Mouse (Mus musculus) natural killer cell, adult 2 months (primary cell): ENCODE measurements around the gene Snx27.
A peak's percentile ranks its signal among the peaks of the same experiment; 100 is the strongest.

Experiments used
- DNase-seq, 2 experiments: peaks; one replicate each; pipeline ENCODE4 v3.0.0; 2022; ENCODE audit warnings: low spot score in 2 of 2

Snx27 gene

DNA sequence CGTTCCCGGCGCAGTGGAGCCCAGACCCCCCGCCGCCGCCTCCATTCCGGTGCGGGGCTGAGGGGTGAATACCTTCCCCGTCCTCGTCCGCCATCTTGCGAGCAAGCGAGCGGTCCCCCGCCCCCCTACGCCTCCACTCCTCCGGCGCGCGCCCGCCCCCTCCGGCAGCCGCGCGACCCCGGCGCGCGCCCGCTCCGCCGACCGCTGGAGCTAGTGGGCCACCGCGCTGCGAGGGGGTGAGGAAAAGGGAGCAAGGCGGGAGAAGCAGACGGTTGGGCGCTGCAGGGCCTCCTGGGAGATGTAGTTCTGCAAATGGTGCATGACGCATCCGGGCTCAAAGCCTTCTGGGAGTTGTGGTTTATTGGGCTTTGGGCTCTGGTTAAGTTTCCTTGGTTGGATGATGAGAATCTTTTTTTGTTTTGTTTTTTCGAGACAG is at the start of gene Snx27:
Gene Snx27, minus strand, starts transcription at position 261 of the 436 bp plus-strand sequence.
- peak; percentile 72 to 78 for DNase-seq

DNA sequence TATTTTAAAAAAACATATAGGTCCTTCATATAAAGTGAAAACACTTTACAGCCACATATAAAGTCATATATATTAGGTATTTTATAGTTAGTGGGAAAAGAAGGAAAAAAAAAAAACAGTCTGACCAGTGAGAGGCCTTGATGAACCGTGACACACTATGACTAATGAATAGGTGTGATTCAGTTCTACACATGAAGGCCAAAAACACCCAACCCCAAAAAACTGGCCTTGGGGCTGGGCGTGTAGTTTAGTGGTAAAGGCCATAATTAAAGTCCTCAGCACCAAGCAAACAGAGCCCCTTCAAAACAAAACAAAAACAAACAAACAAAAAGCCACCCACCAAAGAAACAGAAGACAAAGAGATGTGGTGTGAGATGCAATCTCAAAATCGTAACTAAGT is 47.4 kb upstream of the Snx27 start:
- DNase-seq: no peak

DNA sequence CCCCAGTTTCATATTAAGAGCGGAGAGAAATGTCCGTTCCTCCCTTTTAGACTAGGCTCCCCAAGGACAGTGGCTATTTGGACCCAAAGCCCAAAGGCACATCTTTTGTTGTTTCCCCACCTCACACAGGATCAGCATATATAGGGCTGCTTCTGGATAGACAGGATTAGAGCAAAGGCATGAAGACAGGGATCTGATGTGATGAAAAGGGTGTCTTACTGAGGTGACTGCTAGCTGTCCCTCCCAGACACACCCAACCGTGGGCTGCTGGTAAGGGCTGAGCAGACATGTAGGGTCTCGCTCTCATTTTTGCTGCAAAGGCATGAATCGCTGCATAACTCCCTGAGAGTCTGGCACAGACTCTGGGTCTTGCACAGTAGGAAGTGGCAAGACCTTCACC is 46.2 kb upstream of the Snx27 start:
- DNase-seq: no peak

DNA sequence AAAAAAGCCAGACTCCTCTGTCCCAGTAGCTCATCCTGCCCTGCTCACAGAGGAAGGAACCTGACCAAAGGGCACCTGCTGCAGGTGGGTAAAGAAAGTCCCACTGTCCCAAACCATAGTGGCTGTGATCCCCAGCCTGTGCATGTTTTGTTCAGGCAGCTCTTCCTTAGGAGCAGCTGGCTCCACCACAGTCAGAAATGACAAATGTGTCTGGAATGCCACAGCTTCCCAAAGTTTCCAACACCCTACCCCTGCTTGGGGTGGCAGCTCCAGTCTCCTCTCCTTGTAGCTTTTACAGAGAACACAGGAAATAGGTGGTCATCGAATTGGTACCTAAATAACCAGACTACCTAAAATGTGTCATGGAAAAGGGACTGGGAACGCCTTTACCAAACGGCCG is 41.8 kb upstream of the Snx27 start:
- no peak for DNase-seq

DNA sequence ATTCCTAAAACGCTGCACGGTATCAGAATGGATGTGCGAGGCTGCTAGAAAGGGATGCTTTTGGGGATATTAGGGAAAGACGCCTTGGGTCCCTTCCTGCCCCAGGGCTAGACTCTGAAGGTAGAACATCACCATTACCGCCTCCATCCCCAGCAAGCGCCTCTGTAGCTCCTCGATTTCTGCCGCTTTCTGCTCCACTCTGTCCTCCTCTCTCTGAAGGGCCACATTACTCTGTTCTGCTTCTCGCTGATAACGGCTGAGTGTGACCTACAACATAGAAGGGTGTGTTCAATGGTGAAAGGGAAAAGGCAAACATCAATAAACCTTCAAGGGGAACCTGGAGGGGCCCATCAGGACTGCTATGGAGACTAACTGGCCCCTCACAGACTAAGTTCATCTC is 40.0 kb upstream of the Snx27 start:
- DNase-seq: no peak

DNA sequence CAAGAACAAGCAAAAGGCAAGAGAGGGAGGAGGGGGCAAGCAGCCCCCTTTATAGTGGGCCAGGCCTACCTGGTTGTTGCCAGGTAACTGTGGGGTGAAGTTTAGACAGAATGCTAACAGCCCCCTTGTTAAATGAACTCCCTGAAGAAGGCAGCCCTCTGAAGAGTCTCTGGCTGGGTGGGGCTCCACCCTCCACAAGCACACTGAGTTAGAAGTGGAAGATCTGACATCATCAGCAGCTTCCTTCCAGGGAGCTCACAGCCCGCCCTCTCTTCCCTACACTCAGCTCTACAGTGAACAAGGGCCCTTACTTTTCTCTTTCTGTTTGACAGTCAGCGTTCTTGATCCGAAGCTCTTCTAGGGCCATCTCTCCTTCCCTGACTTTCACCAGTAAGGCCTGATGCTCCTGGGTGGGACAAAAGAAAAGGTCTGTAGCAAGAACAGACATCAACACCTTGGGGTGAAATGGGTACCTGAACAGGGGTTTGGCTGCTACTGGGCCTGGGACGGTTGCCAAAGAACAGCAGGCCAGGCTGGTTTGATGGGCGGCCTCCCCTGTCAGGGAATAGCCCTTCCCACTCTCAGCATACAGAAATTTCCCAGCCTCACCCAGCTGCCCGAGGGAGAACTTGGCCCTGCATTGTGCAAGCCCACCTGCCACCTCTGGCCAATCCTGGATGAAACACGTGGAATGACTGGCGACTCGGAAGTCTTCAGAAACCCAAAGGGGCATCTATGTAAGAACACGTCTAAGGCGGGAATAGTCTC is 39.4 kb upstream of the Snx27 start:
- DNase-seq: no peak

DNA sequence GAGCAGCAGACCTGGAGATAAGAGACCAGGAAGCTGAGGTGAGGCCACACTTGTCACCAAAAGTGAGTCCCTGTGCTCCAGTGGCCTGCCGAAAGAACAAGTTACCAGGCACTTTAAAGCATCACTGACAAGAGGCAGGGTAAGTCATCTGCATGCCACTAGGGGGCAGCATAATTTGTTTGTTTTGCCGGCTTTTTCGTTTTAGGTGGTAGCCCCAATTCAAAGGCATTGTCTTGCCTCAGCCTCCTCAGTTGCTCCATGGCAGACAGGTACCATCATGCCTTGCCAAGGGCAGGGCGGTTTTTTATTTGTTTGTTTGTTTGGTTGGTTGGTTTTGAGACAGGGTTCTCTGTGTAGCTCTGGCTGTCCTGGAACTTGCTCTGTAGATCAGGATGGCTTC is 34.2 kb upstream of the Snx27 start:
- DNase-seq: peak; percentile 47 to 54

DNA sequence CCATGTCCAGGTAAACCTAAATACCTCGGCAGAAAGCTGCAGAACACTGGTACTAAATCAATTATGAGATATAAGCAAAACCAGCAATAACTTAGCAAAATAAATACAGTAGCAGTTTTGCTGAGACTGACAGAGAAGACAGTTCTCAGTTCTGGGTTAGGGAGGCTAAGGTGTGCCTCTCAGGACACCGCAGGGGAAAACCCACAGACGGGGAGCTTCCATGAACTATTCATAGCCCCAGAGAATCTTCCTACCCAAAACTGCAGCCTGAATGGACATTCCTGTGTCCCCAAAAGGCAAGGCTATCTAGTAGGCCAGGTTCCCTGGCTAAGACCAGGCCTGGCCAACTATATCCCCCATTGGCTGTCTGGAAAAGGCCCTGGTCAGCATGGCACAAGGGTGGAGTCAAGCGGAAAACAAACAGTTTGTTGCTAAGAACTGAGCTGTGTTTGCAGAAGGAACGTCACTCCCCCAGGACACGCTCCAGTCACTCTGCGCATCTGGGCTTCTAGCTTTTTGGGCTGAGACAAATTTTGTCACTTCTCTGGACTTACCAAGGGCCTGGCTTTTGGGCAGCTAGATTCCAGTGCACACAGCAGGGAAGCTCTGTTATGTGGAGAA is 30.9 kb upstream of the Snx27 start:
- no peak for DNase-seq

DNA sequence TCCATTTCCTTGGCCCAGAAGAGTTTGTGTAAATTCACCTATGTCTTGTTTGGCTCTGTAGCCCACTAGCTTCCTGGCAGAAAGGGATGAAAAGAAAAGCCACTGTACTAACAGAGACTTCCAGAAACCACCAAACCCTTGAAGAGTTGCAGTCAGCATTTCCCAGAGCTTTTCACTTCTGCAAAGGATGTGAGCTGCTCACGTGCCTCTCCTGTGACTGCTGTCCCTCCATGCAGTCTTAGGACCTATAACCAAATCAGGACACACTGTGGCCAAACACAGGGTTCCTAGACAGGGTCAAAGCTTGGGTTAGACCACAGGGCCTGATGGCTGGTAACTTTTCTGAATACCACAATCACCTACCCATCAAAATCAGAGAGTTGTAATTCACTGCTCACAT is 29.8 kb upstream of the Snx27 start:
- no peak for DNase-seq

DNA sequence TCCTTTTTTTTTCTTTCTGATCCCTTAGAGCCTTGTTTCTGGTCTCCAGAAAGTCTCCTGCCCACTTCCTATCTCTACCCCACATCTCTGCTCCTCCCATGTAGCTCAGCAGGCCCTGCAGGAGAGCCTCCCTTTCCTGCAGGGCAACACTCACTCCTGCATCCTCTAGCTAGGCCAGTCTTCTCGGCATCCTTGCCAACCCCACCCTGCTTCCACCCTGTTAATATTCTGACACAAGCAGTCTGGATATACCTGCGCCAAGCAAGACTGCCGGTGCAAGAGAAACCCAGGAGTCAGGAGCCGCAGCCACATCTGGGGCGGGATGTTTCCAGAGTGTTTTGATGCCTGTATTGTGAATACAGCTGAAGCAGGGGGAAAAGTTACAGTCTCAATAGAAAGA is 29.3 kb upstream of the Snx27 start:
- DNase-seq: no peak

DNA sequence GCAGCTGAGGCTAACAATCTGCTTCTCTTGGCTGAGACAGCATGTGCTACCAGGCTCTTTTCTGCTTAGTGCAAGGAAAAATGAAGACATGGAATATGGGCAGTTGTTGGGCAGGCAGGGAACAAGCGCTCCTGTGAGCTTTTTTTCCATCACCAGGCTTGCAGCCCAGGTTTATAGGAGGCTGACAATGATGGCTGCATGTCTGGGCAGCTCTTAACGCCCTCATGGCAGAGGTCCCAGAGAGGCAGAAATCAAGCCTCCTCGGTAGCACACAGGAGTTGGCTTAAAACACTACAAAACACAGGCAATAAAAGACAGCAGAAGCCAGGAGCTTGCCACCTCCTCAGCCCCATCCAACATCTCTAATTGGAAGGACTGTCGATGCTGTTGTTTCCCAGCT is 28.8 kb upstream of the Snx27 start:
- no peak for DNase-seq

DNA sequence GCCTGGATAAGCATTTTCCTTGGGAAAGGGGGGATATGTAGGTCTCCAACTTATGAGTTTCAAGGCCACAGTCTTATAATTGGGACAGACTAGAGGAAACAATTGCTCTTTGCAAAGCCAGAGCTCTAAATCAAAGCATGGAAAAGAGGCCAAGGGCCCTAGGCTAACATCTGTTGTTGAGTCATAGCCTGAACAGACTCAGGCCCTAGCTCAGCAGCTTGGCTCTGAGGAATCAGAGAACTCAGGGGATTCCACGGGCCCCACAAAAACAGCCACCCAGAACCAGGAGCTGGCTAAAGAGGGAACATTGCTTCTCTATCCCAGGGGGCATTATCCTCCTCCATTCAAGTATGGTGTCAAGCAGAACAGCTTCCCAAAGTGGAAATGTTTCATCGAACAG is 28.1 kb upstream of the Snx27 start:
- DNase-seq: no peak

DNA sequence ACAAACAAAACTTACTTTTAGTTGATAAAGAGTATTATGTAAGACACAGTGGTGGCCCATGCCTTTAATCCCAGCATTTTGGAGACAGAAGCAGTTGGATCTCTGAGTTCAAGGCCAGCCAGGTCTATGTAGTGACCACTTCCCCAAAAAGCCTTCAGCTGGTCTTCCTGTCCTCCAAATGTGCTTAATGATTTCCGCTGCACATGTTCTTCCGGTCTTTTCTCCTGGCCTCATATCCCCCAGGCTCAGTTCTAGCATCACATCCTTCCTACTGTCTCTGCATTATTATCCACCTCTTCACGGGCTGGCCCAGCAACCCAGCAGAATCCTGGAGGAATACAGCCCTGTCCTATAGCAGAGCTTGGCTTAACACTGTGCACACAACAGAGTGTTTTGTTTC is 27.1 kb upstream of the Snx27 start:
- DNase-seq: no peak

DNA sequence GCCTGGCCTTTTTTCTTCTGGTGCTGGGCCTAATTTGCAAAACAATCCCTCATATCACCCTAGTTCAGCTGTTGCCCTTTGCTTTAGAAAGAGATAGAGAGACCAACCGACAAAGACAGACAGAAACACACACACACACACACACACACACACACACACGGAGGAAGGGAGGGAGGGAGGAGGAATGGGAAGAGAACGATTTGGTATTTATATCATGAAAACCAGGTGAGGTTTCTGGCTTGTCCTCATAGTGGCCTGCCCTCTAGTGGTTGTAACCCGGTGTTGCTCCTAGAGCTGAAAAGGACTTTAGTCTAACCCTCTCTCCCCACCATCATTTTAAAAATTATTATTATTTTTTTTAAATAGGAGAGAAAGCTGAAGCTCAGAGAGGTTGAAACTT is 19.4 kb upstream of the Snx27 start:
- peak; percentile 33 to 43 for DNase-seq

DNA sequence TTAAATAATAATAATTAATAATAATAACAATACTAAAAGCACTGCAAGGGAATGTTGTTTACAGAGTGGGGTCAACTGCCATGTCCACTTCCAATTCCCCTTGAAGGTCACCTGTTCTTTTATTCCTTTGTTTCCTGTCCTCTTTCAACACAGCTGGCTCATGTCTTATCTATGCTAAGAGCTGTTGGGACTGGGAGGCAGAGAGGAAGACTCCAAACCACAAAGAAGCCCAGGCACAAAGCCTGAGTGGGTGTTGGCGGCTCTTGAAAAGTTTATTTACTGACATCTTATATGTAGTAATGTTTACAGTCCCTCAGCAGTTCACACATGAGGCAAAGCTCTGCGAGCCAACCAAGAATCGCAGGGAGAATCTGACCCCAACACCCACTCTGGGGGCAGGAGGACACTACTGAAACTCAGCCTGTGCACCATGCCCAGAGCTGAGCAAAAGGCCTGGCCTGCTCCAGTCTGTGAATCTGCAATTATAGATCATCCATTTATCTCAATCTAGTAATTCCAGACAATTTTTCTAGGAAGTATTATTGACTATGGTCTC is 14.8 kb upstream of the Snx27 start:
- no peak for DNase-seq

DNA sequence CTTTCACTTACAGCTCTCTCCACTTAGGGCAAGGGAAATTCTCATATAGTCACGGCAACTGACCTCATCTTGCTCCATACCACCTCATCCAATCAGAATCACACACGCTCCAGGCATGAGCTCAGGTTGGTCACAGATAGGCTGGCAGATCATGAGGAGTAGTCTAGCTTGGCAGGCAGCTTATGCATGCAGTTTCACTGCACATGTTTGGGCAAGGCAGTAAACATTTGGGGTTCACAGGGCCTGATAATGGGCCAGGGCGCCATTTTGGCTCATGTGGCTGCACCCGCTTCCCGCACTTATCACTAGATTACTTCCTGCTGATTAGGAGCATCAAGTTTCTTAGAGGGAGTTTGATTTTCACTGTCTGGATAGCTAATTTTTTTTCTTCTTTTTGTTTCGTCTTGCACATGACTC is 13.4 kb upstream of the Snx27 start:
- DNase-seq: no peak

DNA sequence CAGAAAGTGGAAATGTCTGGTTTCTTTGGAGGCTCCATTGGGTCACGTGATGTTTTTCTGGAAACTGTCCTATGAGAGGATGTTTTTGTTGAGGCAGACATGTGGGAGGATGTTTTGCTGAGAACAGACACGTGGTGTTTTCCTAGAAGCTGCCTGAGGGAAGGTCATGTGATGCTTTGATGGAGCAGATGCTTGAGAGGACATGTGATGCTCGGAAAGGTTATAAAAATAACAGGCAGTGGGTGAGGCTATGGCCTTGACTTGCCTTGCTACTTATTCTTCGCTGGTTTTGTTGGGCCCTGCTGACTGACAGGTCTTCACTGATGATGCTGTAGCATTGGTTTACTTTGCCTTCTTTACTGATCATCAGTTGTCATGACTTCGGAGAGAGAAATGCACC is 8.6 kb upstream of the Snx27 start:
- no peak for DNase-seq

DNA sequence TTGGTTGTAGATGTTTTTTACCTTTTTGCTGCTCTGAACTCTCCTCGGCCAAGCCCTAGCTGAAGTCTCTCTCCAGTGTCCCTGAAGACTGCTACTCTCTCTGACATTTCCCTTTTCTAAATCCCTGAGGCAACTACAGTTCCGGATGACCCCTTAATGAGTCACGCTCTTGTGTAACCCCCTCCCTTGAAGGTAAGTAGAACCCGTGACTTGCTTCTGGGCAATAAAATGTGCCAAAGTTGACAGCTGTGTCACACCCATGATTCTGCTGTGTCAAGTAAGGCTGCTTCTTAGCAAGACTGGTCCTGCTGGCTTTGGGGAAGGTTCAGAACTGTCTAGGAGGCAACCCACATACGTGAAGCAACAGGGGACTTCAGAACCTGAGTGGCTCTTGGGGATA is 5.4 kb upstream of the Snx27 start:
- no peak for DNase-seq

DNA sequence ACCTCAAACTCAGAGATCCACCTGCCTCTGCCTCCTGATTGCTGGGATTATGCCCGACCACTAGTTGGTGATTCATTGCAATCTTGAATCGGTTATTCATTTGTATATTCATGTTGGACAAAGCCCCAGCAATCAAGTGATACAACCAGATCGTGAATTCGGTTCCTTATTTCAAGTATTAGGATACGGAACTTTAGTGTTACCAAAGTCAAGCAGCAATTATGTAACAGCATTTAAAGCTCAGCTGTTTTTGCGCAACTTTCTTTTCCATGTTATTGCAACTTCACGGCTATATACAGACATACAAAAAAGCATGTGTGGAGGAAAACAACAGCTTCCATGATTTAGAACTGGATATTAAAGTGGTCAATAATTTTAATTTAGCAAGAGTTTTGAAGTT is 428 bp upstream of the Snx27 start:
- DNase-seq: no peak

DNA sequence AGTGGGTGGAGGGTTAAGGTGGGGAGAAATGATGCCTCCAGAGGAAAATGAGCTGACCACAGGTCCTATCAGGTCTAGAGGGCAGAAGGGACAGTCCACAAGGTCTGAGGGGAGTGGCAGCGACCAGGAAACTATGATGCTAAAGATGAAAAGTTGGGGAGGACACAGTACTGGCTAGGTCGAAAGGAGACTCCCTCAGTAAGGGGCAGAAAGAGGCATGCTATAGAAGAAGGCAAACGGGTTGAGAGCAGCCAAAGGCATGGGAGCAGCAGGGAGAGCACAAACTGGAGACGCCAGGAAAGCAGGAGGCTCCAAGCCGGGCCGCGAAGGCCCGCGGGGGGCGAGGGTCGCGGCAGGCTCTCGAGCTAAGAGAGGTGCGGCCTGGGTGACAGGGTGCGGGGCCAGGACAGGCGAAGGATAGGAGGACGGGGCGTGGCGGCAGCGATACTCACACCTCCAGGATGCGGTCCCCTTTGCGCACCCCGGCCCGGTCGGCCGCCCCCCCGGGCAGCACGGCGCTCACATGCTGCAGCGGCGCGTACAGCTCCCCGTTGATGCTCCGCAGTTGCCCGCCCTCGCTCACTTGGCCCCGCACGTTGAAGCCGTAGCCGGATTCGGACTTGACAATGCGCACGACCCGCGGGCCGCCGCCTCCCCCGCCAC is 592 bp downstream of the Snx27 start:
- DNase-seq: no peak

DNA sequence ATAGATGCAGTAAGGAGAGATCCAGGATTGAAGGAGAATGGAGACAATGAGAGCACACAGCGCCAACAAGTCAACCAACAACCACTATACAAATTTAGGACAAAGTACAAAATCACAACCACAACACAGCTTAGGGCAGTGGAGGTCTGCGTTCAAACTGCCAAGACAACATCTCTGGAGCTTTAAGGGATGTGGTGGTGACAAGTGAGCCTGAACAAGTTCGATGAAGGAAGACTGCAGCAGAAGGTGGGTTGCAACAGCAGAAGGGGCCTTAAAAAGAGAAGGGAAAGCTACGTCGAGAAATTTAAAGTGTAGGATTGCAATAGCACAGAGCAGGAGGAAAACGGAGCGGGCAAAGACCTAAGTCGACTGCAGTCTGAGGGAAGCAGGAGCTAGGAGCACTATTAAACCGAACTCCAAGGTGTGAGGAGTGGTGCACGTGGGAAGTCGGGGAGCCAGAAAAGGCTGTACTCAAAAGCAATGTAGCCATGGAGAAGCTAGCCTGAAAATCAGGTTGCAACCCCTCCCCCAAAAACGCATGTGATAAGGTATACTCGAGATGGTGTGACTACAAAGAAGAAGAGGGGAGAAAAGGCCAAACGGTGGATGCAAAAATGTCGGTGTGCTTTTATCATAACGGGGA is 1.3 kb downstream of the Snx27 start:
- no peak for DNase-seq

DNA sequence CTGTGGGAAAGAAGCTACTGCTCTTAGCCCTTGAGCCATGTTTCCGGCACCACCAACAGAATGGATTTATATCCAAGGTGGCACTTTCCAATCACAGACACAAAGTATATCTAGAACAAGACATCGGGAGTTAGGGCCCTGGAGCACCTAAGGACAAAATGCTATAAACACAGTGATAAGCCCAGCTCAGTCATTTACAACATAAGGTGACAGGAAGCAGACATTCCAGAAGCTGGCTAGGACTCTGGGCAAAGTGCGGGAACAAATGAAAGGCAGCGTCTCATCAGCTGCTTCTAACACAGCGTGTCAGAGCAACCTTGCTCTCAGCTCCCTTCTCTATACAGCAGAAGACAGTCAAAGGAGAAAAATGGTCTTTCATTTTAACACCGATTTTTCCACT is 8.0 kb downstream of the Snx27 start:
- DNase-seq: no peak
